Mouse (Mus musculus): ENCODE data around the gene Bcl7c. TPM values are rescaled to one million over a fixed set of nuclear protein-coding genes. Genes with fewer than 3 reads are reported as not detected.
A peak's percentile ranks its signal among the peaks of the same experiment; 100 is the strongest.

The Bcl7c gene
- 10 to 100 TPM; 34.1 to 34.5 TPM for total RNA-seq (2021)
- polyA plus RNA-seq (2012; rRNA removed): 13.5 and 13.6 TPM in 2 replicates
- long read RNA-seq, transcript Bcl7c-201 (6 exons, 1,132 nt): major isoform, 22 of 25 reads
- long read RNA-seq, partial matches to known transcripts: 1 of 25 reads
- long read RNA-seq, other reads (novel, unspliced or antisense): 2 of 25 reads

DNA sequence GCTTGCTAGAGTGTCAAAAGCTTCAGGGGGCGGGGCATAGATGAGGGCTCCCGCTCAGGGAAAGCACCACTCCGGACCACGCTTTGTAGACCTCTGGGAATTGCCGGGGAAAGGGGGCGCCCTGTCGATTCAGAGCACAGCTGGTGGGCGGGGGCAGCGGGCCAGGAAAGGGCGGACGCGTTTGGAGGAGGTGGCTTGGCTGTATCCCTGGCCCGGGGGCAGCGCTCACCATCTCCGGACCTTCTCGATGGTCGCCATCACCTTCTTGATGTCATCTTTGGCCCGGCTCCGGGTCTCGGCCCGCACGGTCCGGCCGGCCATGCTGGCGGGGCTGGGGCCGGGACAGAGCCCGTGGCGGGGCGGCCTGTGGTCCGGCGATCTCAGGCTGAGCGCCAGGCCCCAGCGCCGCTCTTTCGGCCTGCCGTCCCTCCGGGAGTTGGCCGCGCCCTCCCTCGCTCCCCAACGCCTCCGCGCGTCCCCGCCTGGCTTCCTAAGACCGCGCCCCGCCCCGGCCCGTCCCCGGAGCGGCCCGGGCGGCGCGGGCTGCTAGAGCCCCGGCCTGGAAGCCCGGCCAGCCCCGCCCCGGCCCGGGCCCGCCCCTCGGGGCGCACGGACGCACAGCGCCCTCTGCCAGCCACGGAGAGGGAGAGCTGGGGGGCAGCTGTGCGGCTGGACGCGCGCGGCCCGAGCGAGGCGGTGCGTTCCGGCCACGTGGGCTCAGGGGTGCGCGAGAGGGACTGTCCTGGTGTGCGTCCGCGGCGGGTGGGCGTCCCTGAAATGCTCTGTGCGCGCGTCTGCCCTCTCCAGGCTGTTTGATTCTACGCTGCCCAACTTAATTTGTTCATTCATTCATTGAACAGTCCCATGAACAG, at the start of gene Bcl7c:
Gene Bcl7c, minus strand, starts transcription at position 727 of the 872 bp plus-strand sequence.
- WGBS: 1% methylated on average over 88 of the region's 90 CpGs
- Histone ChIP-seq H3K27ac (peak within 1 kb of the TSS; percentile 96), H3K27me3 (ENCODE audit: control insufficient read depth, insufficient read depth, low read length) (no peaks in the 10 kb centered on the region), H3K4me1 (ENCODE audit: control insufficient read depth, insufficient read depth, low read length) (peaks cover 8% of the 10 kb centered on the region), H3K79me2 (replicated peaks; ENCODE audit: control insufficient read depth, insufficient read depth, low read length) (no peaks in the 10 kb centered on the region), H3K36me3 (ENCODE audit: control insufficient read depth, insufficient read depth, low read length) (no peaks in the 10 kb centered on the region), H3K9ac (ENCODE audit: low read depth, low read length) (peak within 1 kb of the TSS; percentile 88), H3K4me3 (peak within 1 kb of the TSS; percentile 91)
- intact Hi-C loops (cut with DNase I): loop anchor here (1.0 to 5.0 kb wide), 2 partner anchors 33 to 121 kb away; partner anchors contain the start of genes Ccdc189 and Rnf40
- TF ChIP-seq EP300 (IDR thresholded peaks at IDR 0.05; ENCODE audit: insufficient read depth, low read depth, low read length) (0 out of 2 replicates have a peak, but pooled peaks have one; percentile 18), CTCF (IDR thresholded peaks at IDR 0.05) (peak; percentile 71), POLR2A (IDR thresholded peaks at IDR 0.05; ENCODE audit: insufficient read depth, low read depth, low read length) (peak; percentile 46; the same call in 1 of the 2 replicates)
- DNase-seq: peak; percentile 94 to 95

DNA sequence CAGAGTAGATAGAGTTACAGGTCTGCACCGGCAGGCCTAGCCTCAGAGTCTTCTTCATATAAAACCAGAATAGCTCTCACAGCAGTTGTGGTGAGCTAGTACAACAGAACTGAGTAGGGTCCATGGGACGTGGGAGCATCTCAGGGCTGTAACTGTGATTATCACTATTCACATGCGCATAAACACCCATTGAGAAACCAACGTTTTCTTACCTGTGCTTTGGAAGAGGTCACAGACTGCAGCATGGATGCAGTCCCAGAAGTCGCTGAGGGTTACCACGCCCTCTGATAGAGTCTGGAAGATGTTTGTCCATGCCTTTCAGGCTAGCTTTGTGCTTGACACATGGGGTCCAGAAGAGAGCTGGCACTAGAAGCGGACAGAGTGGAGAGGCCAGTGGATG, 45.0 kb upstream of the Bcl7c start:
- intact Hi-C loops (cut with DNase I): no loop called here

DNA sequence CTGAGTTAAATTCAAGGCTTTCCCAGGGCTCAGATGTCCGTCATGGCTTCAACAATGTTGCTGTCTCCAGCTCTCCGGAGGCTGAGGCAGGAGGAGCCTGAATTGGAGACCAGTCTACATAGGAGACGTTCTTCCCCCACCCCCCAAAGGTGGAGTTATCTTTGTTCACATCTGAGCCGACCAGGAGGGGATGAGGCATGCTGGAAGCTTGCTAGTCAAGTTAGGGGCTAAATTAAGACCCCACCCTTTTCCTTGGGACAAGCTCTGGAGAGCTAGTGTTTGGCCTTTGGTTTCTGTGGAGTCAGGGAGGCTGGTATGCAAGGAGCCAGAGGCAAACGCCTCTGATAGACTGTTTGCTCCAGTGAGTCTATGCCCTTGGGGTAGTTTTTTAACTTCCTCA, 44.4 kb upstream of the Bcl7c start:
- intact Hi-C loops (cut with DNase I): no loop called here
- Histone ChIP-seq H3K4me3 (no peak overlapping the region), H3K4me1 (ENCODE audit: control insufficient read depth, insufficient read depth, low read length) (no peaks in the 10 kb centered on the region; the same call in 1 of the 2 replicates), H3K79me2 (replicated peaks; ENCODE audit: control insufficient read depth, insufficient read depth, low read length) (no peaks in the 10 kb centered on the region), H3K27me3 (ENCODE audit: control insufficient read depth, insufficient read depth, low read length) (no peaks in the 10 kb centered on the region), H3K27ac (no peak overlapping the region), H3K9ac (ENCODE audit: low read depth, low read length) (no peak overlapping the region), H3K36me3 (ENCODE audit: control insufficient read depth, insufficient read depth, low read length) (no peaks in the 10 kb centered on the region)
- TF ChIP-seq CTCF (IDR thresholded peaks at IDR 0.05) (no peak), POLR2A (IDR thresholded peaks at IDR 0.05; ENCODE audit: insufficient read depth, low read depth, low read length) (no peak), EP300 (IDR thresholded peaks at IDR 0.05; ENCODE audit: insufficient read depth, low read depth, low read length) (no peak)
- DNase-seq: no peak
- 69% methylated on average over 5 of the region's 5 CpGs for WGBS

More for the DNA sequence above, 45.0 kb upstream of the Bcl7c start:
- DNase-seq: no peak
- Histone ChIP-seq H3K4me1 (ENCODE audit: control insufficient read depth, insufficient read depth, low read length) (no peaks in the 10 kb centered on the region; the same call in 1 of the 2 replicates), H3K27me3 (ENCODE audit: control insufficient read depth, insufficient read depth, low read length) (no peaks in the 10 kb centered on the region), H3K36me3 (ENCODE audit: control insufficient read depth, insufficient read depth, low read length) (no peaks in the 10 kb centered on the region), H3K79me2 (replicated peaks; ENCODE audit: control insufficient read depth, insufficient read depth, low read length) (no peaks in the 10 kb centered on the region), H3K9ac (ENCODE audit: low read depth, low read length) (no peak overlapping the region), H3K4me3 (no peak overlapping the region), H3K27ac (no peak overlapping the region)
- WGBS: 88% methylated on average over 7 of the region's 7 CpGs
- TF ChIP-seq CTCF (IDR thresholded peaks at IDR 0.05) (no peak), POLR2A (IDR thresholded peaks at IDR 0.05; ENCODE audit: insufficient read depth, low read depth, low read length) (no peak), EP300 (IDR thresholded peaks at IDR 0.05; ENCODE audit: insufficient read depth, low read depth, low read length) (no peak)

DNA sequence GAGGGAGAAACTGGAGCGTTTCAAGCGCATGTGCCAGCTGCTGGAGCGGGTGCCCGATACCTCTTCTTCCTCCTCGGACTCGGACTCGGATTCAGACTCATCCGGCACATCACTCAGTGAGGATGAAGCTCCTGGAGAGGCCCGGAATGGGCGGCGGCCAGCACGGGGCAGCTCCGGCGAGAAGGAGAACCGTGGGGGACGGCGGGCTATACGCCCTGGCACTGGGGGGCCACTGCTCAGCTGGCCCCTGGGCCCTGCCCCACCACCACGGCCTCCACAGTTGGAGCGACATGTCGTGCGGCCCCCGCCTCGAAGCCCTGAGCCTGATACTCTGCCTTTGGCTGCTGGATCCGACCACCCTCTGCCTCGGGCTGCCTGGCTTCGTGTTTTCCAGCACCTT, 43.3 kb upstream of the Bcl7c start:
- H3K79me2 ChIP-seq (replicated peaks; ENCODE audit: control insufficient read depth, insufficient read depth, low read length): no peaks in the 10 kb centered on the region
- no peak overlapping the region for H3K27ac ChIP-seq
- WGBS: 96% methylated on average over 27 of the region's 27 CpGs
- no peaks in the 10 kb centered on the region for H3K27me3 ChIP-seq (ENCODE audit: control insufficient read depth, insufficient read depth, low read length)
- H3K4me1 ChIP-seq (ENCODE audit: control insufficient read depth, insufficient read depth, low read length): no peaks in the 10 kb centered on the region; the same call in 1 of the 2 replicates
- no peak for DNase-seq
- H3K9ac ChIP-seq (ENCODE audit: low read depth, low read length): no peak overlapping the region
- intact Hi-C loops (cut with DNase I): no loop called here
- H3K36me3 ChIP-seq (ENCODE audit: control insufficient read depth, insufficient read depth, low read length): no peaks in the 10 kb centered on the region
- no peak overlapping the region for H3K4me3 ChIP-seq
- TF ChIP-seq EP300 (IDR thresholded peaks at IDR 0.05; ENCODE audit: insufficient read depth, low read depth, low read length) (no peak), POLR2A (IDR thresholded peaks at IDR 0.05; ENCODE audit: insufficient read depth, low read depth, low read length) (no peak), CTCF (IDR thresholded peaks at IDR 0.05) (no peak)

DNA sequence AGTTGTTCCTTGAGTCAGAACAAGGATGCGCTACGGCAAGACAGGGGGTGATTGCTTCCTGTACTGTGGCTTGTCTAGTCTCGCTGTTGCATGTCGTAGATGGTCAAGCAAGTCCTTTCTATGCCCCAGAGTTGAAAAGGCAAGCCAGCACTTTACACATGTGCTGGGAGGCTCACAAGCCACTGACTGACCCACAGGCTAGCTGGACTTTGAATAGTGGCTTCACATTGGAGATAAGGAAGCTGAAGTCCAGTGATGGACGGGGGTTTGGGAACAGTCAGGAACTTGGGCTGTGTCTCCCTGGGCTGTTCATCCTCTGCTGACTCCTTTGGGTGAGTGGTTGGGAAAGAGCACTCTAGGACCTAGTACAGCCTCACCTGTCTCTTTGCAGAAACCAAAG, 42.9 kb upstream of the Bcl7c start:
- Histone ChIP-seq H3K27me3 (ENCODE audit: control insufficient read depth, insufficient read depth, low read length) (no peaks in the 10 kb centered on the region), H3K27ac (no peak overlapping the region), H3K9ac (ENCODE audit: low read depth, low read length) (no peak overlapping the region), H3K4me1 (ENCODE audit: control insufficient read depth, insufficient read depth, low read length) (no peaks in the 10 kb centered on the region; the same call in 1 of the 2 replicates), H3K4me3 (no peak overlapping the region), H3K36me3 (ENCODE audit: control insufficient read depth, insufficient read depth, low read length) (no peaks in the 10 kb centered on the region), H3K79me2 (replicated peaks; ENCODE audit: control insufficient read depth, insufficient read depth, low read length) (no peaks in the 10 kb centered on the region)
- WGBS: 94% methylated on average over 5 of the region's 5 CpGs
- no peak for DNase-seq
- no peak for TF ChIP-seq CTCF (IDR thresholded peaks at IDR 0.05)
- TF ChIP-seq POLR2A (IDR thresholded peaks at IDR 0.05; ENCODE audit: insufficient read depth, low read depth, low read length): no peak
- TF ChIP-seq EP300 (IDR thresholded peaks at IDR 0.05; ENCODE audit: insufficient read depth, low read depth, low read length): no peak
- intact Hi-C loops (cut with DNase I): no loop called here
